ENCODE assay signal across 15 mouse cellular contexts in the genomic region with DNA sequence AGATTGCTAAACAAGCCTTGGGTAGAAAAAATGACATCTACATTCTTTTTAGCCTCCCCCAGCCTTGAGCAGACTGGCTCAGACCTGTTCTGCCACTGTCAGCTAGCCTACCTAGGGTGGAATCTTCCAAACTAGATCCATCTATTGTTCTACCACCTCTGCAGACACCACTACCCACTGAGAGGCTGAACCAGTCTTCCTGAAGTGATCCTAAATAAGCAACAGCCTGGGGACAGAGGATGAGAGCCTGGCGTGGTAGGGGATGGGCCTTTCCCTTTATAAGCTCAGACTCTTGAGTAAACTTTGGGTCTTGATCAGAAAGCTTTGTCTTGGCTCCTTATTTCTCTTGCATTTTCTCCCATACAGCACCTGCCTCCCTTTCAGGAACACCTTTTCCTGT.
"Had no signal": no experiment of that assay in that cellular context is flagged by ENCODE, and none has a peak within 500 bp of the region (broad histone marks: within the 10 kb centered on the region; RNA-seq: fewer than 3 reads in every experiment).

No protein-coding gene starts in this region.

- DNase-seq: cerebellum, adult 9-11 months; cerebellum, postnatal 10 days; cerebellum, postnatal 14 days; cerebellum, postnatal 25 days; cerebellum, postnatal 36 days; embryo, embryonic 11 days; forebrain, postnatal 0 days; gastrocnemius, adult 2 months; gastrocnemius, postnatal 10 days; gastrocnemius, postnatal 14 days; gastrocnemius, postnatal 25 days; gastrocnemius, postnatal 36 days; heart, adult 11 months; heart, adult 18-20 months; heart, adult 2 months had no signal
